Mouse (Mus musculus) left cerebral cortex, postnatal 10 days (tissue): Measurements from ENCODE around the gene Tpcn1. TPM values are rescaled to one million over a fixed set of nuclear protein-coding genes. Genes with fewer than 3 reads are reported as not detected.
A peak's percentile ranks its signal among the peaks of the same experiment; 100 is the strongest.

Experiments used
- DNase-seq, 2 experiments: peaks; one replicate each; pipeline ENCODE4 v3.0.0; 2021 to 2022; ENCODE audit warnings: low spot score in 2 of 2, mixed read lengths in 1 of 2; ENCODE audit errors: extremely low spot score in 1 of 2
- intact Hi-C: fragments of 180-260 bp; cut with DNase I; formaldehyde crosslinking; loops from one replicate; pipeline ENCODE4 v1.15.1; 2025
- total RNA-seq, 2 experiments: library from RNA; stranded (reverse); gene quantifications; 2 replicates each; pipeline ENCODE4 v1.2.3; 2021

Gene Tpcn1
- total RNA-seq, 2 experiments from 2014 or later, result 39.2 to 45.2 TPM

GRCm38 (mm10) chr5:120566681-120567252, 21.7 kb downstream of the Tpcn1 start:
- no peak for DNase-seq
- intact Hi-C loops, result no loop called here

- intact Hi-C loops, result no loop called here
- peak; percentile 80 to 83 for DNase-seq
These were observed 22.4 kb downstream of the Tpcn1 start for GRCm38 (mm10) chr5:120566101-120566500.

GRCm38 (mm10) chr5:120565171-120565905, 23.1 kb downstream of the Tpcn1 start:
- DNase-seq, result no peak
- intact Hi-C loops, result no loop called here

GRCm38 (mm10) chr5:120563914-120564311, 24.6 kb downstream of the Tpcn1 start:
- DNase-seq, result no peak
- intact Hi-C loops, result no loop called here

GRCm38 (mm10) chr5:120562956-120563913, 25.2 kb downstream of the Tpcn1 start:
- intact Hi-C loops, result no loop called here

GRCm38 (mm10) chr5:120560616-120561311, 27.7 kb downstream of the Tpcn1 start:
- DNase-seq, result peak; percentile 49 to 81
- intact Hi-C loops, result no loop called here

More at GRCm38 (mm10) chr5:120562956-120563913, 25.2 kb downstream of the Tpcn1 start:
- DNase-seq, result peak in 1 of 2 experiments; percentile 88

GRCm38 (mm10) chr5:120560129-120560615, 28.3 kb downstream of the Tpcn1 start:
- peak in 1 of 2 experiments; percentile 44 for DNase-seq
- intact Hi-C loops, result no loop called here

GRCm38 (mm10) chr5:120558762-120559161, 29.7 kb downstream of the Tpcn1 start:
- intact Hi-C loops, result no loop called here
- DNase-seq, result peak in 1 of 2 experiments; percentile 67

GRCm38 (mm10) chr5:120558041-120558440, 30.4 kb downstream of the Tpcn1 start:
- intact Hi-C loops, result no loop called here

GRCm38 (mm10) chr5:120555871-120556270, 32.6 kb downstream of the Tpcn1 start:
- intact Hi-C loops, result no loop called here
- DNase-seq, result no peak

More at GRCm38 (mm10) chr5:120558041-120558440, 30.4 kb downstream of the Tpcn1 start:
- no peak for DNase-seq

GRCm38 (mm10) chr5:120550673-120551072, 37.8 kb downstream of the Tpcn1 start:
- DNase-seq, result no peak
- intact Hi-C loops, result no loop called here

GRCm38 (mm10) chr5:120550137-120550536, 38.3 kb downstream of the Tpcn1 start:
- no peak for DNase-seq
- intact Hi-C loops, result no loop called here

- no peak for DNase-seq
These were observed 40.1 kb downstream of the Tpcn1 start for GRCm38 (mm10) chr5:120548236-120548850.

GRCm38 (mm10) chr5:120536632-120537031, 51.8 kb downstream of the Tpcn1 start:
- intact Hi-C loops, result no loop called here
- no peak for DNase-seq

More at GRCm38 (mm10) chr5:120548236-120548850, 40.1 kb downstream of the Tpcn1 start:
- intact Hi-C loops, result no loop called here

- no peak for DNase-seq
- intact Hi-C loops, result no loop called here
These were observed 52.4 kb downstream of the Tpcn1 start for GRCm38 (mm10) chr5:120536046-120536445.

- DNase-seq, result no peak
- intact Hi-C loops, result no loop called here
These were observed 53.8 kb downstream of the Tpcn1 start for GRCm38 (mm10) chr5:120534686-120535075.

GRCm38 (mm10) chr5:120534071-120534685, 54.3 kb downstream of the Tpcn1 start:
- no peak for DNase-seq
- intact Hi-C loops, result no loop called here

- no peak for DNase-seq
- intact Hi-C loops, result no loop called here
These were observed 56.8 kb downstream of the Tpcn1 start for GRCm38 (mm10) chr5:120531631-120532030.
